Mouse (Mus musculus): Measurements from ENCODE around the gene Naip6. TPM values are rescaled to one million over a fixed set of nuclear protein-coding genes. Genes with fewer than 3 reads are reported as not detected.
"Not testable (repeated sequence)": the region's sequence is repeated elsewhere in the genome, so short reads cannot be mapped to it uniquely, and the experiment has no call there.

Naip6 gene
- polyA plus RNA-seq (2012) = 0.04 and 0.10 TPM in 2 replicates

- not testable (repeated sequence) for TF ChIP-seq GATA1 (IDR thresholded peaks at IDR 0.05; ENCODE audit: low read length)
These were observed at the start of gene Naip6 for GRCm38 (mm10) chr13:100317256-100317893. Gene Naip6 (minus strand): TSS chr13:100317674.

GRCm38 (mm10) chr13:100341822-100342221 is 24.3 kb upstream of the Naip6 start:
- no peak for TF ChIP-seq GATA1 (IDR thresholded peaks at IDR 0.05; ENCODE audit: low read length)

DNA sequence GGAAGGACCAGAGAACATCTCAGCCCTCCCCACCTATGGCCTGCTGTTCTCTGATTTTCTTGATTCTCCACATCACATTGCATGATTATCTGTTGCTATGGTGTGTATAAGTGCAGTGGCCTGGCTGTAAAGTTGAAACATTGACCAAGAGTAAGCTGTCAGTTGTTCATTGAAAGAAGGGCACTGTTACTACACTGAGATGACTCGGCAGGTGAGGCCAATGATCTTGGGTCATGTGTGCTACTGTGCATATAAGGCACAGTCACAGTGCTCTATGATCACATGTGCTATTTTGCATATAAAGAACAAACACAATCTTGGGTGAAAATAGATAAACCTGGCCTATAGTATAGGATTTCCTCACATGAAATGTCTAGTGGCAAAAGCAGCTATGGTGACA is 32.9 kb downstream of the Naip6 start:
- TF ChIP-seq GATA1 (IDR thresholded peaks at IDR 0.05; ENCODE audit: low read length) = no peak

- not testable (repeated sequence) for TF ChIP-seq GATA1 (IDR thresholded peaks at IDR 0.05; ENCODE audit: low read length)
These were observed 71.3 kb downstream of the Naip6 start, which contains the start of gene Naip5 for GRCm38 (mm10) chr13:100246223-100246622. Gene Naip5 (minus strand): TSS chr13:100246323.

DNA sequence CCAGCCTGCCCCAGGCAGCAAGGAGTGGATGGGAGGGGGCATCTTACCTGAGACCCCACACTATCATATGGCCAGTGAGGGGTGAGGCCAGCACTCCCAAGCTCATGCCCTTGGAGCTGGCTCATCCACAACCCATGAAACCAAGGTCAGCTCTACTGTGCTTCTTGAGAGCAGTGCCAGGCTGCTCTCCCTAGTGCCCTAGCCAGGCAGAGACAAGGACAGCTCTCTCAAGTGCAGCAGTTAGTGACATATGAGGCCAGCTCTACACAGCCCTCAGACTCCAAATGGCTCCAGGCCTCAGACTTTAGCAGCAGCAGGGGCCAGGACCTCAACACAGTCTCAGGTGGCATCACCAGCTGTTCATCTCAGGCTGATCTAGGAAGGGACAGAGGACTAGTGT is 73.8 kb downstream of the Naip6 start:
- TF ChIP-seq GATA1 (IDR thresholded peaks at IDR 0.05; ENCODE audit: low read length) = no peak

Other genes with a start within 250 kb of the Naip6 start
- gene Bdp1, start 213.6 kb downstream of the Naip6 start, polyA plus RNA-seq (2012) = 6.9 and 7.5 TPM in 2 replicates
- 31.9 and 41.6 TPM in 2 replicates for gene Serf1, start 209.7 kb downstream of the Naip6 start, polyA plus RNA-seq (2012)
- 114 and 124 TPM in 2 replicates for gene Smn1, start 192.8 kb downstream of the Naip6 start, polyA plus RNA-seq (2012)
- gene Naip2, start 115.6 kb downstream of the Naip6 start, polyA plus RNA-seq (2012) = 0.16 and 0.24 TPM in 2 replicates
- 0.03 TPM in 1 of 2 replicates, not detected in the other for gene Naip5, start 71.4 kb downstream of the Naip6 start, polyA plus RNA-seq (2012)
- not detected in 2 replicates for gene Naip1, start 135.2 kb upstream of the Naip6 start, polyA plus RNA-seq (2012)
- gene Gtf2h2, start 174.9 kb upstream of the Naip6 start, polyA plus RNA-seq (2012) = 40.4 and 50.5 TPM in 2 replicates
- gene Ocln, start 235.0 kb upstream of the Naip6 start, polyA plus RNA-seq (2012) = 0.41 and 0.57 TPM in 2 replicates